Mouse (Mus musculus) embryonic fibroblast, embryonic 13.5 days (primary cell): ENCODE measurements at regions not wholly inside any gene's neighbourhood (a gene's known extent, or its start where the extent isn't known, plus 50 kb on each side); places are given as distances from the start of the nearest gene placed in this dataset.

Experiments
- H3K27ac ChIP-seq: 2 replicates; pipeline ENCODE4 v1.5.1; 2012; ENCODE audit warnings: low read length, control low read depth, inconsistent platforms; ENCODE audit not compliant: insufficient read depth
- H3K4me1 ChIP-seq: 2 replicates; pipeline ENCODE4 v1.6.1; 2011; ENCODE audit warnings: low read length; ENCODE audit not compliant: control insufficient read depth, insufficient read depth
- H3K4me3 ChIP-seq: 2 replicates; pipeline ENCODE4 v1.5.1; 2011; ENCODE audit warnings: mild to moderate bottlenecking, control low read depth, low read length; ENCODE audit not compliant: insufficient read depth
- CTCF ChIP-seq: IDR thresholded peaks from 2 replicates; pipeline ENCODE4 v1.5.1; 2011; ENCODE audit warnings: mild to moderate bottlenecking, control low read depth, low read length, moderate library complexity, borderline replicate concordance; ENCODE audit not compliant: insufficient read depth
- POLR2A ChIP-seq: IDR thresholded peaks from 2 replicates; pipeline ENCODE4 v1.6.1; 2011; ENCODE audit warnings: low read depth, mild to moderate bottlenecking, control low read depth, low read length, moderate library complexity

DNA sequence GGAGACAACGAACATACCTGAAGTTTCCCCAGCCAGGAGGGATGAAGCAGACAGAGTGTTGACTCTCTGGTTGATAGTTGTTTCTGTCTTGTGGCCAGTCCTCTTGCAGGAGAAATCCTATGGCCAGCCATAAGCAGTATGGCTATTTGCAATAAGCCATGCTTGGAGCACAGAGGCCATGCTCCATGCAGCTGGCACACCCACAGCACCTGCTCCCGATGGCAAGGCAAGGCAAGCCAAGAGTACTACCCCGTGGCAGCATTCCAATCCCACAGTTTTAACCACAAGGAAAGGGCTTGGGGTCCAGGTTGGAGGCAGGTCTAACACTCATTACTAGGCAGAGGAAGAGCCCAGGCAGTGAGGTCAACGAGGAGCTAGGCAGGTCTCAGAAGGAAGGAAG lies 181.5 kb downstream of the Bcor start:
- Histone ChIP-seq H3K4me1 (no peaks in the 10 kb centered on the region), H3K27ac (no peak overlapping the region)
- TF ChIP-seq POLR2A, result no peak
- TF ChIP-seq CTCF, result no peak

GRCm38 (mm10) chrX:11983276-11983675 lies 176.9 kb downstream of the Bcor start:
- TF ChIP-seq CTCF (no peak), POLR2A (no peak)
- H3K27ac ChIP-seq, result no peak overlapping the region
- H3K4me3 ChIP-seq, result no peak overlapping the region
- no peaks in the 10 kb centered on the region for H3K4me1 ChIP-seq

More for the DNA sequence above, 181.5 kb downstream of the Bcor start:
- no peak overlapping the region for H3K4me3 ChIP-seq
